Mouse (Mus musculus) kidney, postnatal 0 days (tissue): Measurements from ENCODE around the gene Krt84. TPM values are rescaled to one million over a fixed set of nuclear protein-coding genes. Genes with fewer than 3 reads are reported as not detected.
"Not testable (repeated sequence)": the region's sequence is repeated elsewhere in the genome, so short reads cannot be mapped to it uniquely, and the experiment has no call there.

Experiments
- ATAC-seq: fragments of 200-750 bp; cut with Nextera tagmentation; replicated peaks from 2 replicates; pipeline ENCODE4 v1.8.0; 2017; ENCODE audit warnings: low read depth, moderate number of reproducible peaks, moderate TSS enrichment, moderate library complexity; ENCODE audit not compliant: low FRiP score
- DNase-seq: peaks from one replicate; pipeline ENCODE4 v3.0.0-alpha.2; 2016; ENCODE audit warnings: low spot score
- H3K27ac ChIP-seq: fragments of 300-500 bp; sonication (generic); 2 replicates; pipeline ENCODE4 v1.5.1; 2014; ENCODE audit warnings: mild to moderate bottlenecking
- H3K27me3 ChIP-seq: fragments of 300-500 bp; sonication (generic); 2 replicates; pipeline ENCODE4 v1.6.1; 2014; ENCODE audit warnings: low read length, mixed read lengths; ENCODE audit not compliant: insufficient read depth
- H3K36me3 ChIP-seq: fragments of 300-500 bp; sonication (generic); 2 replicates; pipeline ENCODE4 v1.6.1; 2014; ENCODE audit warnings: low read length, mixed read lengths; ENCODE audit not compliant: insufficient read depth
- H3K4me1 ChIP-seq: fragments of 300-500 bp; sonication (generic); replicated peaks from 2 replicates; pipeline ENCODE4 v1.6.1; 2014; ENCODE audit warnings: antibody characterized with exemption, low read length, mixed read lengths; ENCODE audit not compliant: insufficient read depth
- H3K4me2 ChIP-seq: fragments of 300-500 bp; sonication (generic); 2 replicates; pipeline ENCODE4 v1.6.1; 2014; ENCODE audit warnings: mild to moderate bottlenecking, low read length, moderate library complexity, mixed read lengths
- H3K4me3 ChIP-seq: fragments of 300-500 bp; sonication (generic); replicated peaks from 2 replicates; pipeline ENCODE4 v1.5.1; 2014; ENCODE audit warnings: low read depth, low read length
- H3K9ac ChIP-seq: fragments of 300-500 bp; sonication (generic); 2 replicates; pipeline ENCODE4 v1.6.1; 2014; ENCODE audit warnings: low read depth, low read length
- H3K9me3 ChIP-seq: fragments of 300-500 bp; sonication (generic); replicated peaks from 2 replicates; pipeline ENCODE4 v1.6.1; 2016; ENCODE audit warnings: low read length, inconsistent platforms, mixed read lengths
- CTCF ChIP-seq: IDR thresholded peaks from 2 replicates; pipeline ENCODE4 v1.5.1; 2016; ENCODE audit warnings: antibody characterized with exemption, low read depth, mild to moderate bottlenecking, moderate library complexity
- WGBS: fragments of 180-500 bp; shearing (Covaris S2); extraction: QIAGEN DNeasy Blood & Tissue Kit; methylation state at CpG from one replicate; pipeline ENCODE4 v1.1.7; 2014; 5-methylcytosine and 5-hydroxymethylcytosine counted together
- polyA plus RNA-seq: library from polyadenylated mRNA; unstranded; fragments of >200 nt; fragmentation: Nextera tagmentation; extraction: Ambion mirVana; gene quantifications from 2 replicates; pipeline ENCODE4 v1.2.1, GENCODE M21; 2015

Krt84 gene
- polyA plus RNA-seq, 1 experiment from 2014 or later, result not detected

GRCm38 (mm10) chr15:101538580-101538900, 5.9 kb upstream of the Krt84 start:
- Histone ChIP-seq H3K9ac (no peak overlapping the region), H3K4me3 (no peak overlapping the region), H3K27me3 (no peaks in the 10 kb centered on the region), H3K9me3 (no peaks in the 10 kb centered on the region), H3K27ac (no peak overlapping the region), H3K36me3 (no peaks in the 10 kb centered on the region), H3K4me2 (no peak overlapping the region), H3K4me1 (no peaks in the 10 kb centered on the region; the same call in 1 of the 2 replicates)
- TF ChIP-seq CTCF, result no peak
- 37% methylated on average over 4 of the region's 4 CpGs for WGBS
- DNase-seq (no peak), ATAC-seq (no peak)

DNA sequence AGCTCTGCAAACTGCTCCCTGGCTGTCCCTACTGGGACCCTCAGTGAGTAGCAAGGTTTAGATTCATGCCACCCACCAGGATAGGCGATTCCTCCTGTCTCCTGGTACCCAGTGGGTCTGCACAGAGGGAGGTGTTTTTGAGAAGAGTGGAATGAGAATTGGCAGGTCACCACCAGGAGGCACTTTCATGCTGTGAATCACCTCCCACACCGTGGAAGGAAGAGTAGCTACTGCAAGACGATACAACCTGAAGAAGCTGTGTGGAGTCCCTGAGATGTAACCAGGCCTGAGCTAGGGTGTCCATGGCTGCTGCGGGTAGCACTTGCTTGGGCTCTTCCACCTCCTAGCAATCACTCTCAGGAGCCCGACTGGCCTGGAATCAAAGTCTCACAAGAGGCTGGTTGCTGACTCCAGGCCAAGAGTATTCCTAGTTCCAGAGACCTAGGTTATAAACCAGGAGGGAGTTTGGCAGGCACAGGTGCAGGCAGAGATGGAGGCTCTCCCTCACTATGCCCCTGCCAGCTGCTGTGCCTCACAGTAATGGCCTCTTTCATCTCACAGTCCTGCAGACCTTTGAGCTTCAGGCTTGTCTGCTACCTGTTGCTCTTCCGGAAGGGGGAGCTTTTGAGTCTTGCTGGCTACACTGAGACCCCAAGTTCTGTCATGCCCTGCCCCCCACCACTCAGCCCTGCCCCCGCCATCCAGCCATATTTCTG, 5.4 kb upstream of the Krt84 start:
- Histone ChIP-seq H3K9me3 (no peaks in the 10 kb centered on the region), H3K4me1 (no peaks in the 10 kb centered on the region; the same call in 1 of the 2 replicates), H3K4me3 (no peak overlapping the region), H3K9ac (no peak overlapping the region), H3K4me2 (no peak overlapping the region), H3K27me3 (no peaks in the 10 kb centered on the region), H3K36me3 (no peaks in the 10 kb centered on the region), H3K27ac (no peak overlapping the region)
- 28% methylated on average over 7 of the region's 7 CpGs for WGBS
- TF ChIP-seq CTCF, result peak; percentile 49
- DNase-seq (peak; percentile 35), ATAC-seq (no peak)

GRCm38 (mm10) chr15:101536054-101536850, 3.6 kb upstream of the Krt84 start:
- Histone ChIP-seq H3K27ac (no peak overlapping the region), H3K4me1 (no peaks in the 10 kb centered on the region; the same call in 1 of the 2 replicates), H3K4me2 (no peak overlapping the region), H3K36me3 (no peaks in the 10 kb centered on the region), H3K27me3 (no peaks in the 10 kb centered on the region), H3K9ac (no peak overlapping the region), H3K4me3 (no peak overlapping the region), H3K9me3 (no peaks in the 10 kb centered on the region)
- DNase-seq (peak; percentile 29), ATAC-seq (peak; percentile 71)
- no peak for TF ChIP-seq CTCF
- 29% methylated on average over 9 of the region's 9 CpGs for WGBS

DNA sequence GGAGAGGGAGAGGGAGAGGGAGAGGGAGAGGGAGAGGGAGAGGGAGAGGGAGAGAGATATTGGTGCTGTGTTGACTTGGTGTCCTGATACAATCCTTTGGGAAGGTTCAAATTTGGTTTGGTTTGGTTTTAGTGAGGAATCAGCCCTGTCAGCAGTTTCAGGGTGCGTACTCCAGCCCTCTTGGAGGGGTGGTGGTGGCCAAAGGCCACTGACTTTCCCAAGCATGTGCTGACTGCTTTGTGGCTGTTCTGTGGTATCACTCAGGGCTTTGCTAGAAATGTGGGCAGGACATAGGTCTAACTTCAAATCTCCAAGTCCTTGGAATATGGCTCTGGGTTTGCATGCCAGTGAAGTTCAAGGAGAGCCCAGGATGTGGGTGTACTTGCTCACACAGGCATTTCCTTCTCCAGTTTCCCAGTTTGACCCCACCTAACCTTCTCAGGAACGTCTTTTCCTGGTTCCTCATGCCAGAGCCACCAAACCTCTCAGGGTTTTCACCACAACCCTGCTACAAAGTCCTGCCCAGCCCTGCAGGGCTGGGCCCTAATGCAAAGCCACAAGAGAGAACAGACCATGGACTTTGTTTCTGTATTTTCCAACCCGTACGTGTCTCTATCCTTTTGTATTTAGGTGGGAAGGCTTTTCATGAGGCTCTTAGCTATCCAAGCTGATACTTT, 9.9 kb downstream of the Krt84 start:
- no peaks in the 10 kb centered on the region for H3K36me3 ChIP-seq
- H3K9ac ChIP-seq, result no peak overlapping the region
- no peaks in the 10 kb centered on the region for H3K4me1 ChIP-seq
- no peaks in the 10 kb centered on the region for H3K9me3 ChIP-seq
- no peak for DNase-seq
- H3K4me2 ChIP-seq, result no peak overlapping the region
- WGBS, result 58% methylated on average over 4 of the region's 4 CpGs
- no peak overlapping the region for H3K4me3 ChIP-seq
- H3K27me3 ChIP-seq, result no peaks in the 10 kb centered on the region; the same call in 1 of the 2 replicates
- ATAC-seq, result no peak
- H3K27ac ChIP-seq, result no peak overlapping the region
- no peak for TF ChIP-seq CTCF

DNA sequence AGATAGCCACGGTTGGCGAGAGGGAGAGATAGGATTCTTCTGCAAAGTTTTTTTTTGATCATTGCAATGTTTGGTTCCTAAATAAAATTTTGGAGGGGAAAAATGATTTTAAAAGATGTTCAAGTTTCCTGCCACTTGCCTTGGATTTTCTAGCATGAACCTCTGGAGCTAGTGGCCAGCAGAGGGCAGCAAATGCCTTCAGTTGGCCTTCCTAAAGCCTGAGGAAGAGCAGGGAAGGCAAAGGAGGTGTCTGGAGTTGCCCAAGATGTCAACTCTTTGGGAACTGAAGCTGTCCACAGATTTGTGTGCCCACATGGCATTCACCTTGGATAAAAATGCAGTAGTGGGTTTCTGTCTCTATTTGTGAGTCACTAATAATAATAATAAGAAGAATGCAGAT, 12.8 kb downstream of the Krt84 start:
- peak; percentile 90 for DNase-seq
- 8% methylated on average over 2 of the region's 2 CpGs for WGBS
- no peak for ATAC-seq
- Histone ChIP-seq H3K4me3 (no peak overlapping the region), H3K36me3 (no peaks in the 10 kb centered on the region), H3K4me1 (no peaks in the 10 kb centered on the region), H3K4me2 (no peak overlapping the region), H3K9me3 (no peaks in the 10 kb centered on the region), H3K9ac (no peak overlapping the region), H3K27me3 (no peaks in the 10 kb centered on the region; the same call in 1 of the 2 replicates), H3K27ac (no peak overlapping the region)
- TF ChIP-seq CTCF, result peak; percentile 92

- H3K4me1 ChIP-seq, H3K4me3 ChIP-seq, H3K4me2 ChIP-seq, H3K9me3 ChIP-seq, H3K9ac ChIP-seq, H3K27me3 ChIP-seq, H3K27ac ChIP-seq, ATAC-seq, DNase-seq, H3K36me3 ChIP-seq: not testable (repeated sequence)
- WGBS, result 76% methylated on average over 2 of the region's 2 CpGs
These were observed 15.5 kb downstream of the Krt84 start, which contains the start of gene Gm49425 for GRCm38 (mm10) chr15:101517161-101517560. Gene Gm49425, minus strand, starts transcription at chr15:101517261.
